Mouse (Mus musculus) left cerebral cortex, adult 8-10 months (tissue): ENCODE measurements at regions not wholly inside any gene's neighbourhood (a gene's known extent, or its start where the extent isn't known, plus 50 kb on each side); places are given as distances from the start of the nearest gene placed in this dataset.

Source experiments
- DNase-seq, 2 experiments: peaks; one replicate each; pipeline ENCODE4 v3.0.0; 2022; ENCODE audit warnings: low spot score in 2 of 2

GRCm38 (mm10) chr14:29869930-29870329, 98.2 kb upstream of the Selenok start:
- DNase-seq, result no peak

GRCm38 (mm10) chr14:29876668-29877067, 91.4 kb upstream of the Selenok start:
- DNase-seq, result no peak

- DNase-seq, result peak in 1 of 2 experiments; percentile 65
These were observed 90.3 kb upstream of the Selenok start for GRCm38 (mm10) chr14:29877671-29878422.

GRCm38 (mm10) chr14:29878423-29878800, 89.7 kb upstream of the Selenok start:
- no peak for DNase-seq

GRCm38 (mm10) chr14:29879283-29879682, 88.8 kb upstream of the Selenok start:
- DNase-seq, result no peak

- peak in 1 of 2 experiments; percentile 28 for DNase-seq
These were observed 85.3 kb upstream of the Selenok start for GRCm38 (mm10) chr14:29882666-29883344.

GRCm38 (mm10) chr14:29895332-29895988, 72.6 kb upstream of the Selenok start:
- DNase-seq, result no peak

GRCm38 (mm10) chr14:29895989-29896675, 72.0 kb upstream of the Selenok start:
- no peak for DNase-seq

- no peak for DNase-seq
These were observed 67.2 kb upstream of the Selenok start for GRCm38 (mm10) chr14:29900931-29901330.

GRCm38 (mm10) chr14:29903574-29903973, 64.5 kb upstream of the Selenok start:
- no peak for DNase-seq

- no peak for DNase-seq
These were observed 63.3 kb upstream of the Selenok start for GRCm38 (mm10) chr14:29904856-29905255.

- no peak for DNase-seq
These were observed 58.4 kb upstream of the Selenok start for GRCm38 (mm10) chr14:29909741-29910140.
